Mouse (Mus musculus) forebrain, postnatal 0 days (tissue): ENCODE results near the gene Rnase4. TPM values are rescaled to one million over a fixed set of nuclear protein-coding genes. Genes with fewer than 3 reads are reported as not detected.

Experiments
- ATAC-seq: fragments of 200-750 bp; cut with Nextera tagmentation; 2 replicates; pipeline ENCODE4 v1.8.0; 2017; ENCODE audit warnings: mild to moderate bottlenecking, moderate library complexity
- DNase-seq: peaks from one replicate; pipeline ENCODE4 v3.0.0-alpha.2; 2015
- H3K27ac ChIP-seq: fragments of 300-500 bp; sonication (generic); 2 replicates; pipeline ENCODE4 v1.5.1; 2014; ENCODE audit warnings: low read depth, mild to moderate bottlenecking, antibody characterized with exemption, low read length, moderate library complexity, mixed read lengths
- H3K27me3 ChIP-seq: fragments of 300-500 bp; sonication (generic); 2 replicates; pipeline ENCODE4 v1.6.1; 2014; ENCODE audit warnings: mild to moderate bottlenecking, low read length, mixed read lengths; ENCODE audit not compliant: insufficient read depth
- H3K36me3 ChIP-seq: fragments of 300-500 bp; sonication (generic); 2 replicates; pipeline ENCODE4 v1.6.1; 2014; ENCODE audit warnings: mild to moderate bottlenecking, moderate library complexity; ENCODE audit not compliant: insufficient read depth
- H3K4me1 ChIP-seq: fragments of 300-500 bp; sonication (generic); 2 replicates; pipeline ENCODE4 v1.6.1; 2014; ENCODE audit warnings: antibody characterized with exemption; ENCODE audit not compliant: insufficient read depth
- H3K4me2 ChIP-seq: fragments of 300-500 bp; sonication (generic); 2 replicates; pipeline ENCODE4 v1.6.1; 2014; ENCODE audit warnings: low read depth, mild to moderate bottlenecking, moderate library complexity
- H3K4me3 ChIP-seq: fragments of 300-500 bp; sonication (generic); 2 replicates; pipeline ENCODE4 v1.5.1; 2014; ENCODE audit warnings: low read depth, low read length, mixed read lengths
- H3K9ac ChIP-seq: fragments of 300-500 bp; sonication (generic); 2 replicates; pipeline ENCODE4 v1.6.1; 2014; ENCODE audit warnings: mild to moderate bottlenecking
- H3K9me3 ChIP-seq: fragments of 300-500 bp; sonication (generic); 2 replicates; pipeline ENCODE4 v1.6.1; 2016; ENCODE audit warnings: low read length
- CTCF ChIP-seq: sonication (generic); IDR thresholded peaks from 2 replicates; pipeline ENCODE4 v1.5.1; 2016; ENCODE audit warnings: antibody characterized with exemption, control low read depth, low read depth
- WGBS: fragments of 180-500 bp; shearing (Covaris S2); extraction: QIAGEN DNeasy Blood & Tissue Kit; methylation state at CpG from one replicate; pipeline ENCODE4 v1.1.7; 2014; 5-methylcytosine and 5-hydroxymethylcytosine counted together
- polyA plus RNA-seq: library from polyadenylated mRNA; unstranded; fragments of >200 nt; fragmentation: Nextera tagmentation; extraction: Ambion mirVana; gene quantifications from 2 replicates; pipeline ENCODE4 v1.2.1, GENCODE M21; 2015
- total RNA-seq: library from RNA; depleted of rRNA; stranded (reverse); fragments of >200 nt; gene quantifications from 2 replicates; pipeline ENCODE4 v1.2.3, GENCODE M21; 2014

Rnase4 gene
- total and polyA plus RNA-seq, 2 experiments from 2014 or later, result 16.3 to 27.7 TPM

GRCm38 (mm10) chr14:51104366-51104765 is 13.5 kb downstream of the Rnase4 start:
- DNase-seq, result no peak
- no peaks in the 10 kb centered on the region for H3K9me3 ChIP-seq
- no peak for TF ChIP-seq CTCF
- no peak overlapping the region for H3K27ac ChIP-seq
- H3K4me2 ChIP-seq, result no peak overlapping the region
- no peak overlapping the region for H3K9ac ChIP-seq
- ATAC-seq, result no peak
- H3K36me3 ChIP-seq, result no peaks in the 10 kb centered on the region
- no peaks in the 10 kb centered on the region for H3K4me1 ChIP-seq
- 82% methylated on average over 2 of the region's 2 CpGs for WGBS
- no peaks in the 10 kb centered on the region for H3K27me3 ChIP-seq
- H3K4me3 ChIP-seq, result no peak overlapping the region

DNA sequence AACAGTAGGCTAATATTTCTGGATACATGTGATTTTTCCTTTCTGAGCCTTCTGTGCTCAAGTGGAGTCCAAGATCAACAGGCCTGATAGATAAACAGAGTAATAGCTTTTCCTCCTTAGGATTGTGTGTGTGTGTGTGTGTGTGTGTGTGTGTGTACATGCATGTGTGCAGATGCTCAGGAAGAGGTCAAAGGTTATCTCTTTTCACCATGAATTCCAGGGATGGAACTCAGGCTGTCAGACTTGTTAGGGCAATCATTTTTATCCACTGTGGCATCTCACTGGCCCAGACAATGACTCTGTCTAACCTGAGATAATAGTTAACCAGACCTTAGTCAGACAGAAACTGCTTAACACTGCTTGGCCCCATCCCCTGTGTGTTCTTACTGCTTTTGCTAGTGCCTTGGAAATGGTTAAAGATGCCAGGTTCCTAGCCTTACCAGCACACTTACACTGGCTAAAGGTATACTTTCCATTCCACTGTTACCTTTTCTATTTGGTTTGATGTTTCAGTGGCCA is 15.6 kb downstream of the Rnase4 start:
- Histone ChIP-seq H3K36me3 (no peaks in the 10 kb centered on the region), H3K27me3 (no peaks in the 10 kb centered on the region), H3K4me2 (no peak overlapping the region), H3K4me3 (no peak overlapping the region), H3K27ac (no peak overlapping the region), H3K9me3 (no peaks in the 10 kb centered on the region), H3K9ac (no peak overlapping the region), H3K4me1 (no peaks in the 10 kb centered on the region)
- DNase-seq (no peak), ATAC-seq (no peak)
- TF ChIP-seq CTCF, result no peak

DNA sequence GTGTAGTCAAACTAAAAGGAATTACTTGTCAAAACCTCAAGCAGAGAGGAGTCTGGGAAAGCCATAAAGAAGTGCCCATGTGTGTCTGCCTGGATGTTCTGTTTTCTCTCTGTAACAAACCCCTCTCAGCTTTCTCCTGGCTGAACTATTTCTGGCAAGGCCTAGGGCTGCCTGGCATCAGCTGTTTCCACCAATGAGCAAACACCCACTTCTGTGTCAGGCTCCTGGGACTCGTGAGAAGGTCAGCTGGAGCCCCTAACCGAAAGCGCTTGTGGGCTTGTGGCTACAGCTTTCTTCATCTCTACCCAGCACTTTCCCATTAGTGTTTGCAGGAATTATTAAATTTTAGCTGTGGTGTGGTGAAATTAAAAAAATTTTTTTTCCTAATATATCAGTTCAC is 21.1 kb downstream of the Rnase4 start:
- no peak overlapping the region for H3K4me2 ChIP-seq
- TF ChIP-seq CTCF, result no peak
- H3K4me1 ChIP-seq, result no peaks in the 10 kb centered on the region
- no peak overlapping the region for H3K9ac ChIP-seq
- 77% methylated on average over 3 of the region's 3 CpGs for WGBS
- H3K9me3 ChIP-seq, result no peaks in the 10 kb centered on the region
- H3K27me3 ChIP-seq, result no peaks in the 10 kb centered on the region
- ATAC-seq, result no peak
- H3K27ac ChIP-seq, result no peak overlapping the region
- no peak overlapping the region for H3K4me3 ChIP-seq
- H3K36me3 ChIP-seq, result no peaks in the 10 kb centered on the region
- DNase-seq, result no peak

GRCm38 (mm10) chr14:51113476-51113875 is 22.6 kb downstream of the Rnase4 start:
- Histone ChIP-seq H3K4me1 (no peaks in the 10 kb centered on the region), H3K27me3 (no peaks in the 10 kb centered on the region), H3K9ac (no peak overlapping the region), H3K9me3 (no peaks in the 10 kb centered on the region), H3K4me2 (no peak overlapping the region), H3K27ac (no peak overlapping the region), H3K4me3 (no peak overlapping the region), H3K36me3 (no peaks in the 10 kb centered on the region)
- DNase-seq, result no peak
- WGBS, result 36% methylated on average over 9 of the region's 9 CpGs
- no peak for ATAC-seq
- no peak for TF ChIP-seq CTCF

- no peak within 1 kb of the TSS for H3K9ac ChIP-seq
- 48% methylated on average over 12 of the region's 12 CpGs for WGBS
- H3K27me3 ChIP-seq, result no peaks in the 10 kb centered on the region
- no peak for TF ChIP-seq CTCF
- no peak within 1 kb of the TSS for H3K4me3 ChIP-seq
- ATAC-seq, result no peak
- no peak within 1 kb of the TSS for H3K4me2 ChIP-seq
- no peaks in the 10 kb centered on the region for H3K9me3 ChIP-seq
- H3K27ac ChIP-seq, result no peak within 1 kb of the TSS
- no peak for DNase-seq
- H3K4me1 ChIP-seq, result no peaks in the 10 kb centered on the region
- no peaks in the 10 kb centered on the region for H3K36me3 ChIP-seq
Measured at GRCm38 (mm10) chr14:51113916-51114560, 23.2 kb downstream of the Rnase4 start, which contains the start of gene Eddm3b. TSS of gene Eddm3b (plus strand) at chr14:51114426.

- no peak overlapping the region for H3K4me2 ChIP-seq
- TF ChIP-seq CTCF, result no peak
- no peak overlapping the region for H3K4me3 ChIP-seq
- no peak overlapping the region for H3K27ac ChIP-seq
- no peaks in the 10 kb centered on the region for H3K4me1 ChIP-seq
- no peaks in the 10 kb centered on the region for H3K36me3 ChIP-seq
- H3K9ac ChIP-seq, result no peak overlapping the region
- WGBS, result 88% methylated on average over 6 of the region's 6 CpGs
- H3K9me3 ChIP-seq, result 0 out of 2 replicates have a peak, but pooled peaks cover 6% of the 10 kb centered on the region
- ATAC-seq (no peak), DNase-seq (no peak)
- H3K27me3 ChIP-seq, result no peaks in the 10 kb centered on the region
Measured at GRCm38 (mm10) chr14:51125684-51126083, 34.8 kb downstream of the Rnase4 start.

DNA sequence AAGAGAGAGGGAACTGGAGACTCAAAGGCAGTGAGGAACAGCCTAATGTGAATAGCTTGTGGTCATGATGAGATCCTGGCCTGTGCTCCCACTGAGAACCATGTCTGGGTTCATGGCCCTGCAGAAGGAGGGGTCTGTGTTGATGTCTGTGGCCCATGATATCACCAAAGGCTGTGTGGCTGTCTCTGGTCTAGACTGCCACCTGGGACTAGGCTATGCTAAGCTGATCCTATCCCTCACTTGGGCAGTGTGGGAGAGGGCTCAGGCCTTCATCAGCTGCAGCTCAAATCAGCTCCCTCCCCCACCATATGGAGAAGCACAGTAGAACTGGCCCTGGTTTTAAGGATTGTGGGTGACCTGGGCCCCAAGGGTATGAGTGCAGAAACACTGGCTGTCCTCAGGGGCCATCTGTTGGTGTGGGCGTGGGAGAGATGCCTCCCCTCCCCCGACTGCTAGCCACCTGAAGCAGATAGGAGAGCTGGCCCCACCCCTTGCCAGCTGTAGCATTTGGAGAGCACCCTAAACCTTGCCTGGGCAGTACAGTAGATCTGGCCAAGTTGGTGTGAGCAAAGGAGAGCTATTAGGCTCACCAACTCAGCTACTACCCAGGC is 36.9 kb downstream of the Rnase4 start:
- no peaks in the 10 kb centered on the region for H3K27me3 ChIP-seq
- no peak overlapping the region for H3K4me2 ChIP-seq
- no peak overlapping the region for H3K27ac ChIP-seq
- DNase-seq (no peak), ATAC-seq (no peak)
- no peak overlapping the region for H3K9ac ChIP-seq
- H3K4me1 ChIP-seq, result no peaks in the 10 kb centered on the region
- WGBS, result 81% methylated on average over 2 of the region's 2 CpGs
- no peak overlapping the region for H3K4me3 ChIP-seq
- no peaks in the 10 kb centered on the region for H3K36me3 ChIP-seq
- 0 out of 2 replicates have a peak, but pooled peaks cover 6% of the 10 kb centered on the region for H3K9me3 ChIP-seq
- TF ChIP-seq CTCF, result no peak
